10 mouse cellular contexts compared by ENCODE assay signal in the genomic region with DNA sequence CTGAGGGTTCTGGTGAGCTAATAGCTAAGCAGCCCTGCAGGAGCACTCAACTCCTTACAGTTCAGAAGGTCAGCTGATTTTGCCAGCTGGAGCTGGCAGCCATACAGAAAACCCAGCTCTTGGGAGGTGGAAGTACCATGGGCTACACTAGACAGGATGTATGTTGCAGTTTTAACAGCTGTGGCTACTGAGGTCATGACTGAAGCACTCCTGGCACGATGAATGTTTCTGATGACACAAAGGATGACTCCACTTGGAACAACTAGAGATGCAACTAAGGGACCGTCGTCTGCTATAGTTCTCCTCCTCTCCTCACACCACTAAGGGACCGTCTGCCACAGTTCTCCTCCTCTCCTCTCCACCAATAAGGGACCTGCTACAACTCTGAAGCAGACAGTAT. TPM values are rescaled to one million over a fixed set of nuclear protein-coding genes. Genes with fewer than 3 reads are reported as not detected.
DNase-seq lines count a peak whose midpoint lies in the region; ATAC-seq and TF ChIP-seq lines count a peak whose summit lies in the region.
"Had no signal": no experiment of that assay in that cellular context is flagged by ENCODE, and none has a peak within 500 bp of the region (broad histone marks: within the 10 kb centered on the region; RNA-seq: fewer than 3 reads in every experiment).

No protein-coding gene starts in this region.

- H3K4me1 ChIP-seq in forebrain, embryonic 13.5 days: peaks cover 31% of the 10 kb centered on the region
- H3K4me1 ChIP-seq in forebrain, embryonic 10.5 days: peaks cover 28% of the 10 kb centered on the region
- peaks cover 30% of the 10 kb centered on the region for H3K4me1 ChIP-seq in midbrain, embryonic 12.5 days
- peaks cover 34% of the 10 kb centered on the region for H3K4me1 ChIP-seq in midbrain, embryonic 10.5 days
- peaks cover 17% of the 10 kb centered on the region; the same call in 1 of the 2 replicates for H3K4me1 ChIP-seq in lung, postnatal 0 days (ENCODE audit: insufficient read depth, low read depth, low read length)

- H3K27me3 ChIP-seq in forebrain, embryonic 13.5 days: no peaks in the 10 kb centered on the region; the same call in 1 of the 2 replicates
- H3K27me3 ChIP-seq in forebrain, embryonic 10.5 days (ENCODE audit: poor library complexity, severe bottlenecking): no peaks in the 10 kb centered on the region
- H3K27me3 ChIP-seq in midbrain, embryonic 12.5 days: peaks cover 8% of the 10 kb centered on the region
- no peaks in the 10 kb centered on the region for H3K27me3 ChIP-seq in midbrain, embryonic 10.5 days (ENCODE audit: low read depth, poor library complexity, severe bottlenecking)
- H3K27me3 ChIP-seq in lung, postnatal 0 days (replicated peaks; ENCODE audit: insufficient read depth, low read length): no peaks in the 10 kb centered on the region

- ATAC-seq in forebrain, embryonic 13.5 days: no peak
- no peak for ATAC-seq in midbrain, embryonic 12.5 days (ENCODE audit: low FRiP score, low read depth)
- peak; percentile 37 for ATAC-seq in lung, postnatal 0 days

- DNase-seq in forebrain, embryonic 10.5 days (ENCODE audit: extremely low spot score, low spot score): no peak
- no peak for DNase-seq in midbrain, embryonic 10.5 days (ENCODE audit: low spot score)
- DNase-seq in gastrocnemius, postnatal 25 days: peak; percentile 30
- peak; percentile 64 for DNase-seq in lung, postnatal 0 days (ENCODE audit: low spot score)
- no peak for DNase-seq in cerebellum, adult 11 months
- DNase-seq in layer of hippocampus, adult 8-10 months (ENCODE audit: low spot score in 2 of 2): no peak
- DNase-seq: cerebellum, adult 18-20 months had no signal

- no peak overlapping the region for H3K4me2 ChIP-seq in forebrain, embryonic 13.5 days
- no peak overlapping the region for H3K4me2 ChIP-seq in midbrain, embryonic 12.5 days (replicated peaks)
- H3K4me2 ChIP-seq in lung, postnatal 0 days (replicated peaks; ENCODE audit: low read depth, low read length): no peak overlapping the region

- H3K36me3 ChIP-seq in forebrain, embryonic 13.5 days (ENCODE audit: poor library complexity, severe bottlenecking): peaks cover 32% of the 10 kb centered on the region
- peaks cover 40% of the 10 kb centered on the region for H3K36me3 ChIP-seq in forebrain, embryonic 10.5 days (replicated peaks)
- peaks cover 32% of the 10 kb centered on the region for H3K36me3 ChIP-seq in midbrain, embryonic 12.5 days
- H3K36me3 ChIP-seq in midbrain, embryonic 10.5 days: peaks cover 42% of the 10 kb centered on the region
- H3K36me3 ChIP-seq in lung, postnatal 0 days (ENCODE audit: insufficient read depth, low read length): peaks cover 8% of the 10 kb centered on the region; the same call in 1 of the 2 replicates

- 78% methylated on average over 4 of the region's 4 CpGs for WGBS in forebrain, embryonic 13.5 days
- 75% methylated on average over 4 of the region's 4 CpGs for WGBS in forebrain, embryonic 10.5 days
- WGBS in midbrain, embryonic 12.5 days: 81% methylated on average over 4 of the region's 4 CpGs
- 79% methylated on average over 4 of the region's 4 CpGs for WGBS in midbrain, embryonic 10.5 days
- WGBS in lung, postnatal 0 days: 50% methylated on average over 4 of the region's 4 CpGs

- H3K9ac ChIP-seq in forebrain, embryonic 13.5 days: peak overlapping the region; percentile 18; the same call in 1 of the 2 replicates
- H3K9ac ChIP-seq in midbrain, embryonic 12.5 days (replicated peaks): peak overlapping the region; percentile 7; the same call in 1 of the 2 replicates
- H3K9ac ChIP-seq in lung, postnatal 0 days (replicated peaks; ENCODE audit: low read depth): 0 out of 2 replicates have a peak overlapping the region, but pooled peaks have one; percentile 3

- no peak for TF ChIP-seq CTCF in lung, postnatal 0 days (IDR thresholded peaks at IDR 0.05)

- no peaks in the 10 kb centered on the region for H3K9me3 ChIP-seq in forebrain, embryonic 13.5 days (replicated peaks)
- no peaks in the 10 kb centered on the region for H3K9me3 ChIP-seq in forebrain, embryonic 10.5 days
- no peaks in the 10 kb centered on the region for H3K9me3 ChIP-seq in midbrain, embryonic 12.5 days
- no peaks in the 10 kb centered on the region for H3K9me3 ChIP-seq in midbrain, embryonic 10.5 days (replicated peaks)
- no peaks in the 10 kb centered on the region for H3K9me3 ChIP-seq in lung, postnatal 0 days (ENCODE audit: low read length)

- no peak overlapping the region for H3K27ac ChIP-seq in forebrain, embryonic 13.5 days
- H3K27ac ChIP-seq in forebrain, embryonic 10.5 days: no peak overlapping the region
- H3K27ac ChIP-seq in midbrain, embryonic 12.5 days (replicated peaks): no peak overlapping the region
- no peak overlapping the region for H3K27ac ChIP-seq in midbrain, embryonic 10.5 days (replicated peaks)
- no peak overlapping the region for H3K27ac ChIP-seq in lung, postnatal 0 days (ENCODE audit: low read length)
- H3K27ac ChIP-seq: macrophage had no signal

- H3K4me3 ChIP-seq in forebrain, embryonic 13.5 days: no peak overlapping the region
- no peak overlapping the region for H3K4me3 ChIP-seq in forebrain, embryonic 10.5 days
- H3K4me3 ChIP-seq in midbrain, embryonic 12.5 days: no peak overlapping the region
- no peak overlapping the region for H3K4me3 ChIP-seq in midbrain, embryonic 10.5 days
- H3K4me3 ChIP-seq in lung, postnatal 0 days (ENCODE audit: low read depth, low read length): no peak overlapping the region

- TF ChIP-seq EP300 in lung, postnatal 0 days (IDR thresholded peaks at IDR 0.05): no peak

RNA-seq across cellular contexts. Expression of a gene that starts 2.4 kb away (rescaled TPM):
- polyA plus RNA-seq in forebrain, embryonic 13.5 days (2015; fragmentation: Nextera tagmentation; extraction: Ambion mirVana): 27.6 and 29.7 TPM in 2 replicates
- polyA plus RNA-seq in forebrain, embryonic 10.5 days (2016; fragmentation: Nextera tagmentation; extraction: Ambion mirVana): 19.8 and 19.9 TPM in 2 replicates
- polyA plus RNA-seq in midbrain, embryonic 12.5 days (2016; fragmentation: Nextera tagmentation; extraction: Ambion mirVana): 29.2 and 30.7 TPM in 2 replicates
- polyA plus RNA-seq in midbrain, embryonic 10.5 days (2016; fragmentation: Nextera tagmentation; extraction: Ambion mirVana): 20.3 and 25.3 TPM in 2 replicates
- total RNA-seq in gastrocnemius, postnatal 25 days (2021): 10 to 100 TPM; 11.8 to 13.1 TPM
- 11.4 and 12.0 TPM in 2 replicates for polyA plus RNA-seq in lung, postnatal 0 days (2015; fragmentation: Nextera tagmentation; extraction: Ambion mirVana)
- 10 to 100 TPM; 23.7 to 30.1 (median 25.5) TPM for total RNA-seq in layer of hippocampus, adult 8-10 months (2022)

RNA-seq across cellular contexts. Expression of a gene that starts 34.8 kb away (rescaled TPM):
- 4.8 and 6.5 TPM in 2 replicates for polyA plus RNA-seq in forebrain, embryonic 13.5 days (2015; fragmentation: Nextera tagmentation; extraction: Ambion mirVana)
- 6.6 and 7.6 TPM in 2 replicates for polyA plus RNA-seq in forebrain, embryonic 10.5 days (2016; fragmentation: Nextera tagmentation; extraction: Ambion mirVana)
- 10.2 and 11.1 TPM in 2 replicates for polyA plus RNA-seq in midbrain, embryonic 12.5 days (2016; fragmentation: Nextera tagmentation; extraction: Ambion mirVana)
- 6.1 and 7.4 TPM in 2 replicates for polyA plus RNA-seq in midbrain, embryonic 10.5 days (2016; fragmentation: Nextera tagmentation; extraction: Ambion mirVana)
- total RNA-seq in gastrocnemius, postnatal 25 days (2021): 1 to 10 TPM; 3.5 to 4.4 TPM
- polyA plus RNA-seq in lung, postnatal 0 days (2015; fragmentation: Nextera tagmentation; extraction: Ambion mirVana): 4.5 and 4.9 TPM in 2 replicates
- 10 to 100 TPM; 12.1 to 15.1 (median 12.9) TPM for total RNA-seq in layer of hippocampus, adult 8-10 months (2022)

Comparison
In these comparisons a context has a peak if more than half of its experiments do, and no peak if none do; other contexts are left out.
1. DNase-seq: peak in gastrocnemius, postnatal 25 days (single experiment) and lung, postnatal 0 days (single experiment); none in forebrain, embryonic 10.5 days (single experiment), midbrain, embryonic 10.5 days (single experiment), cerebellum, adult 11 months (single experiment) and layer of hippocampus, adult 8-10 months (0 of 2).
2. Peak in every context shown above with its lines, with median percentiles within 50 percentile points of each other: H3K9ac ChIP-seq.